Mouse (Mus musculus): ENCODE data around the gene Ubqln4. TPM values are rescaled to one million over a fixed set of nuclear protein-coding genes. Genes with fewer than 3 reads are reported as not detected.
A peak's percentile ranks its signal among the peaks of the same experiment; 100 is the strongest.

Ubqln4 gene
- polyA plus RNA-seq, 1 experiment: 32.5 TPM

DNA sequence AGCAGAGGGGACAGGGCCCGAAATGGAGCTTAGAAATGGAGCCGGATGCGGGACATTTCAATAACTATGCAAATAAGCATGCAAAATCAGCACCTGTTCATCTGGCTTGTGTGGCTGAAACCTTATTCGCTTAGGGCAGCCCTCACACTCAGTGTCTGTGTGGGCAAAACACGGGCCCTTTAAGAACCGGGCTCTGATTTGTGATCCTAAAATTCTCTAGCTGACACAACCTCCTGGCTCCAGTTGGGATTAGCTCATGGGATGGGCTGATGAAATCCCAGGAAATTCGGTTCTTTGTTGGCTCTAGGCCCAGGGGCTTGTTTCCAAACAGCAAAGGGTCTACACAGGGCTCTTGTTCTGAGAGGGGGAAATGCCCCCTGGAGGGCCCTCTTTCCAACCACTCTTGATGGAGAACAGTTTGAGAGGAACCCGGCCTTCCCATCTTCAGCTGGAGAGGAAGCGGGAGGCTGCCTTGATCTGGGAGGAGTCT lies 62.4 kb downstream of the Ubqln4 start:
- no peak for DNase-seq (ENCODE audit: low read depth in 1 of 2, low spot score in 2 of 2)
- H3K4me3 ChIP-seq (ENCODE audit: extremely low read depth, insufficient read depth, insufficient read length): peak overlapping the region; percentile 22; the same call in 1 of the 2 replicates
- no peak overlapping the region for H3K27ac ChIP-seq (ENCODE audit: insufficient read depth, low read length)
- TF ChIP-seq CTCF (IDR thresholded peaks at IDR 0.05; ENCODE audit: extremely low read depth, insufficient read depth, insufficient read length, insufficient replicate concordance) (no peak), POLR2A (IDR thresholded peaks at IDR 0.05; ENCODE audit: low read depth, low read length) (no peak)
- H3K4me1 ChIP-seq (ENCODE audit: control insufficient read depth, insufficient read depth, insufficient read length): peaks cover 21% of the 10 kb centered on the region; the same call in 1 of the 2 replicates
- H3K36me3 ChIP-seq (ENCODE audit: control insufficient read depth, insufficient read depth, low read length): peaks cover 2% of the 10 kb centered on the region; the same call in 1 of the 2 replicates
- 73% methylated on average over 9 of the region's 9 CpGs for WGBS
- no peaks in the 10 kb centered on the region for H3K27me3 ChIP-seq (ENCODE audit: control insufficient read depth, insufficient read depth, low read length)

GRCm38 (mm10) chr3:88616951-88617500 lies 63.5 kb downstream of the Ubqln4 start:
- DNase-seq (ENCODE audit: low read depth in 1 of 2, low spot score in 2 of 2): no peak
- Histone ChIP-seq H3K4me3 (ENCODE audit: extremely low read depth, insufficient read depth, insufficient read length) (no peak overlapping the region), H3K27me3 (ENCODE audit: control insufficient read depth, insufficient read depth, low read length) (no peaks in the 10 kb centered on the region), H3K27ac (ENCODE audit: insufficient read depth, low read length) (no peak overlapping the region), H3K36me3 (ENCODE audit: control insufficient read depth, insufficient read depth, low read length) (peaks cover 2% of the 10 kb centered on the region; the same call in 1 of the 2 replicates), H3K4me1 (ENCODE audit: control insufficient read depth, insufficient read depth, insufficient read length) (peaks cover 21% of the 10 kb centered on the region; the same call in 1 of the 2 replicates)
- 86% methylated on average over 3 of the region's 3 CpGs for WGBS
- TF ChIP-seq POLR2A (IDR thresholded peaks at IDR 0.05; ENCODE audit: low read depth, low read length) (no peak), CTCF (IDR thresholded peaks at IDR 0.05; ENCODE audit: extremely low read depth, insufficient read depth, insufficient read length, insufficient replicate concordance) (no peak)

DNA sequence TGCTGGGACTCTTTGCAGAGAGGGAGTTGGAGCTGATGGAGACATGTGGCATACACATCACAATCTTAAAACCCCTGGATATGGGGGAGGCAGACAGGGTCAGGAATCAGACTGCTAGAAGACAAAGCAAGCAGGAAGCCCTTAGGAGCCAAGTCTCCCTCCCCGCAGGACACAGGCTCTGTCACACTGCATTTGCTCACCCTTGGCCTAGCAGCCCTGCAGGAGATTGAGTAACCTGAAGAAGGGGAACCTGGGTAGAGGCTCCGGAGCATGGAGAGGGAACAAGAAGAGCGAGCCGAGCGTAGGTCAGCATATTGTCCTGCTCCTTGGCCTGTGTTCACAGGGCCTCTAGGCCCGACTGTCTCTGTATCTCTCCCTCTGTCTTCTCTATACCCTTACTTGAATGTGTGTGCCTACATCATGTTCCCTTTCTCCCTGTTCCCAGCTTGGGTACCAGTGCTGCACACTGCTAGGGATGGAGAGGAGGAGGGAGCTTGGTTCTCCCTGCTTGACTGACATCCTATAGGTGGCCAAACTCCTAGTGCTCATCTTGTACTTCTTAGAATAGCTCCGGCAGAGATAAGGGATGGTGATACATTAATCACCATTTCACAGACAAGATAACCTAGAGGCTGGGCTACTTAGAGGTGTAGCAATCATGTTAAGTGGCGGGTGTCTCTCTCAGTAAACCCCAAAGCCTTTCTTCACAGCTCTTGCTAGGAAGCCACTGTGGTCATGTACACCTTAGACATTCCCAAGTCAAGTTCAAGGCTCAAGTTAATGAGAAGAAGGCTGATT lies 64.7 kb downstream of the Ubqln4 start:
- peaks cover 2% of the 10 kb centered on the region; the same call in 1 of the 2 replicates for H3K36me3 ChIP-seq (ENCODE audit: control insufficient read depth, insufficient read depth, low read length)
- H3K27me3 ChIP-seq (ENCODE audit: control insufficient read depth, insufficient read depth, low read length): no peaks in the 10 kb centered on the region
- no peak overlapping the region; the same call in 1 of the 2 replicates for H3K27ac ChIP-seq (ENCODE audit: insufficient read depth, low read length)
- TF ChIP-seq CTCF (IDR thresholded peaks at IDR 0.05; ENCODE audit: extremely low read depth, insufficient read depth, insufficient read length, insufficient replicate concordance) (no peak), POLR2A (IDR thresholded peaks at IDR 0.05; ENCODE audit: low read depth, low read length) (no peak)
- no peak for DNase-seq (ENCODE audit: low read depth in 1 of 2, low spot score in 2 of 2)
- whole genome bisulfite sequencing: 77% methylated on average over 8 of the region's 8 CpGs
- no peak overlapping the region for H3K4me3 ChIP-seq (ENCODE audit: extremely low read depth, insufficient read depth, insufficient read length)
- H3K4me1 ChIP-seq (ENCODE audit: control insufficient read depth, insufficient read depth, insufficient read length): peaks cover 21% of the 10 kb centered on the region; the same call in 1 of the 2 replicates

Other genes starting within 250 kb of the Ubqln4 start
- gene Glmp, start 228.7 kb upstream of the Ubqln4 start, polyA plus RNA-seq (2012; rRNA removed): 116 and 118 TPM in 2 replicates
- gene Tmem79, start 217.6 kb upstream of the Ubqln4 start, polyA plus RNA-seq (2012; rRNA removed): 1.1 and 1.6 TPM in 2 replicates
- gene Smg5, start 217.5 kb upstream of the Ubqln4 start, polyA plus RNA-seq (2012; rRNA removed): 64.6 and 70.3 TPM in 2 replicates
- 4.3 and 4.4 TPM in 2 replicates for gene Paqr6, start 189.2 kb upstream of the Ubqln4 start, polyA plus RNA-seq (2012; rRNA removed)
- gene Bglap3, start 181.0 kb upstream of the Ubqln4 start, polyA plus RNA-seq (2012; rRNA removed): 0.21 and 0.27 TPM in 2 replicates
- gene Bglap2, start 175.1 kb upstream of the Ubqln4 start, polyA plus RNA-seq (2012; rRNA removed): not detected in 2 replicates
- gene Bglap, start 169.3 kb upstream of the Ubqln4 start, polyA plus RNA-seq (2012; rRNA removed): 0.41 and 0.43 TPM in 2 replicates
- 67.6 and 105 TPM in 2 replicates for gene Pmf1, start 143.4 kb upstream of the Ubqln4 start, polyA plus RNA-seq (2012; rRNA removed)
- gene Slc25a44, start 128.6 kb upstream of the Ubqln4 start, polyA plus RNA-seq (2012; rRNA removed): 13.9 and 17.1 TPM in 2 replicates
- 54.3 and 67.0 TPM in 2 replicates for gene Sema4a, start 92.6 kb upstream of the Ubqln4 start, polyA plus RNA-seq (2012; rRNA removed)
- 51.3 and 72.3 TPM in 2 replicates for gene Lmna, start 43.8 kb upstream of the Ubqln4 start, polyA plus RNA-seq (2012; rRNA removed)
- 1.00 and 1.0 TPM in 2 replicates for gene Mex3a, start 21.4 kb upstream of the Ubqln4 start, polyA plus RNA-seq (2012; rRNA removed)
- 1.0 and 1.3 TPM in 2 replicates for gene Rab25, start 5.5 kb upstream of the Ubqln4 start, polyA plus RNA-seq (2012; rRNA removed)
- gene Lamtor2, start 684 bp upstream of the Ubqln4 start, polyA plus RNA-seq (2012; rRNA removed): 104 and 141 TPM in 2 replicates
- gene Ssr2, start 22.1 kb downstream of the Ubqln4 start, polyA plus RNA-seq (2012; rRNA removed): 77.2 and 88.7 TPM in 2 replicates
- 120 and 146 TPM in 2 replicates for gene Arhgef2, start 52.2 kb downstream of the Ubqln4 start, polyA plus RNA-seq (2012; rRNA removed)
- not detected in 2 replicates for gene Rxfp4, start 99.4 kb downstream of the Ubqln4 start, polyA plus RNA-seq (2012; rRNA removed)
- 36.0 and 40.5 TPM in 2 replicates for gene Khdc4, start 132.0 kb downstream of the Ubqln4 start, polyA plus RNA-seq (2012; rRNA removed)
- gene Rit1, start 163.1 kb downstream of the Ubqln4 start, polyA plus RNA-seq (2012; rRNA removed): 28.3 and 32.9 TPM in 2 replicates
- 3.6 and 5.0 TPM in 2 replicates for gene Syt11, start 221.4 kb downstream of the Ubqln4 start, polyA plus RNA-seq (2012; rRNA removed)